Mouse (Mus musculus): Measurements from ENCODE around the gene Cyb5r3.

GRCm38 (mm10) chr15:83150073-83150442 lies 22.3 kb downstream of the Cyb5r3 start:
- no peak for TF ChIP-seq CTCF (IDR thresholded peaks at IDR 0.05; ENCODE audit: low read depth)
- TF ChIP-seq EP300 (optimal IDR thresholded peaks at IDR 0.05), result no peak
